Mouse (Mus musculus): ENCODE data around the gene Cd47.

GRCm38 (mm10) chr16:49768491-49769031, 31.8 kb upstream of the Cd47 start:
- TF ChIP-seq CTCF (IDR thresholded peaks at IDR 0.05; ENCODE audit: low read depth) (no peak), EP300 (IDR thresholded peaks at IDR 0.05; ENCODE audit: low read depth) (no peak)

Data from liver, postnatal 0 days (tissue).